In the genomic region with DNA sequence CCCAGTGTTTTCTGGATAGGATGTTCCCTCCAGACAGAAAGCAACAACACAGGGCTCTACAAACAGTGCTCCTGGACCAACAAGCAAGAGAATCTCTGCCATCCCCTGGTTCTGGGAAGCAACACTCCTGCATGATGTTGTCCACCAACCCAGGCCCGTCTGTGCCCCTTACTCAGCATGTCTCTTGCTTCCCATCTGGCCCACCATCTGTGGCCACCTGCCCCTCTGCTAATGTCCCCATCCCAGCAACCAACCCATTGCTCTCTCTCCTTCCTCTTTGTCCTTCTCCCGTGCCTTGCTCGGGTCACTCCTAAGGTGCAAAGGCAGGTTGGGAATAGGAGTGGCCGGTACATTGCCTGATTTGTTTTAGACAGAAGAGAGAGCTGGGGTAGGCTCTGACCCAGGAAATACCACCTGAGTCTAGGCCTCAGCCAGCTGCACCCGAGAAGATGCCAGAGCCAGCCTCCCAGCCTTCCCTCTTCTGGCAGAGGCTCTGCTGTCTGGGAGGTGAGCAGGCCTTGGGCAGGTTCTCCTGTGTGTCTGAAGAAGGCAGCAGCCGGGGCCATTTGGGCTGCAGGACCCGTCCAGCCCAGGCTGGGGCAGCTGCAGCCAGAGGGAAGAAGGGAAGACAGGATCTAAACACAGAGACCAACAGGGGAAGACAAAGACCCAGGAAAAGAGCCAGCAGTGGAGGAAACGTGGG, we compare ENCODE assay signal across 12 mouse cellular contexts. TPM values are rescaled to one million over a fixed set of nuclear protein-coding genes. Genes with fewer than 3 reads are reported as not detected.
A peak's percentile ranks its signal among the peaks of the same experiment; 100 is the strongest.
DNase-seq lines count a peak whose midpoint lies in the region; ATAC-seq lines count a peak whose summit lies in the region.
"Had no signal": no experiment of that assay in that cellular context is flagged by ENCODE, and none has a peak within 500 bp of the region (broad histone marks: within the 10 kb centered on the region; RNA-seq: fewer than 3 reads in every experiment).

No protein-coding gene starts in this region.

- DNase-seq in heart, adult 8-10 months (ENCODE audit: low spot score) = no peak
- DNase-seq in forebrain, embryonic 10.5 days (ENCODE audit: extremely low spot score, low spot score) = no peak
- DNase-seq in layer of hippocampus, adult 11-12 months (ENCODE audit: low spot score) = no peak
- no peak for DNase-seq in thymus, adult 18-20 months
- no peak for DNase-seq in layer of hippocampus, postnatal 25 days (ENCODE audit: extremely low spot score in 1 of 2, low spot score in 1 of 2)
- DNase-seq: thymus, postnatal 14 days had no signal

- no peak overlapping the region for H3K27ac ChIP-seq in heart, embryonic 12.5 days (ENCODE audit: poor library complexity, severe bottlenecking)
- peak overlapping the region; percentile 96 for H3K27ac ChIP-seq in forebrain, embryonic 10.5 days
- peak overlapping the region; percentile 98 for H3K27ac ChIP-seq in kidney, embryonic 15.5 days
- H3K27ac ChIP-seq in neural tube, embryonic 14.5 days (ENCODE audit: low read depth, low read length) = peak overlapping the region; percentile 82

- peaks cover 21% of the 10 kb centered on the region for H3K9me3 ChIP-seq in heart, embryonic 12.5 days (replicated peaks)
- peaks cover 28% of the 10 kb centered on the region for H3K9me3 ChIP-seq in forebrain, embryonic 10.5 days
- H3K9me3 ChIP-seq in kidney, embryonic 15.5 days (replicated peaks) = peaks cover 11% of the 10 kb centered on the region; the same call in 1 of the 2 replicates
- H3K9me3 ChIP-seq in neural tube, embryonic 14.5 days (ENCODE audit: control insufficient read depth, low read length) = no peaks in the 10 kb centered on the region

- 0 out of 2 replicates have a peak overlapping the region, but pooled peaks have one; percentile 5 for H3K9ac ChIP-seq in heart, embryonic 12.5 days
- peak overlapping the region; percentile 35 for H3K9ac ChIP-seq in kidney, embryonic 15.5 days
- H3K9ac ChIP-seq in neural tube, embryonic 14.5 days (replicated peaks; ENCODE audit: low read depth, low read length) = peak overlapping the region; percentile 68

- H3K27me3 ChIP-seq in heart, embryonic 12.5 days (replicated peaks) = peaks cover 36% of the 10 kb centered on the region
- peaks cover 4% of the 10 kb centered on the region; the same call in 1 of the 2 replicates for H3K27me3 ChIP-seq in forebrain, embryonic 10.5 days (ENCODE audit: poor library complexity, severe bottlenecking)
- 0 out of 2 replicates have a peak, but pooled peaks cover under 1% of the 10 kb centered on the region for H3K27me3 ChIP-seq in kidney, embryonic 15.5 days
- H3K27me3 ChIP-seq in neural tube, embryonic 14.5 days (ENCODE audit: control insufficient read depth, insufficient read depth, low read length) = no peaks in the 10 kb centered on the region

- no peak overlapping the region for H3K4me2 ChIP-seq in heart, embryonic 12.5 days
- H3K4me2 ChIP-seq in kidney, embryonic 15.5 days = peak overlapping the region; percentile 53
- peak overlapping the region; percentile 80 for H3K4me2 ChIP-seq in neural tube, embryonic 14.5 days (ENCODE audit: low read depth, low read length)

- no peak overlapping the region for H3K4me3 ChIP-seq in heart, embryonic 12.5 days
- peak overlapping the region; percentile 53 for H3K4me3 ChIP-seq in forebrain, embryonic 10.5 days
- peak overlapping the region; percentile 27; the same call in 1 of the 2 replicates for H3K4me3 ChIP-seq in kidney, embryonic 15.5 days (replicated peaks)
- H3K4me3 ChIP-seq in neural tube, embryonic 14.5 days (ENCODE audit: low read depth, low read length) = peak overlapping the region; percentile 35
- H3K4me3 ChIP-seq: myocyte had no signal

- no peak for ATAC-seq in heart, embryonic 12.5 days (ENCODE audit: insufficient number of reproducible peaks, low FRiP score)
- ATAC-seq in kidney, embryonic 15.5 days (replicated peaks; ENCODE audit: low FRiP score) = no peak
- ATAC-seq in neural tube, embryonic 14.5 days (ENCODE audit: low read depth) = peak; percentile 10; the same call in 1 of the 2 replicates

- H3K4me1 ChIP-seq in heart, embryonic 12.5 days (replicated peaks) = peaks cover under 1% of the 10 kb centered on the region; the same call in 1 of the 2 replicates
- peaks cover 74% of the 10 kb centered on the region for H3K4me1 ChIP-seq in forebrain, embryonic 10.5 days
- peaks cover 67% of the 10 kb centered on the region for H3K4me1 ChIP-seq in kidney, embryonic 15.5 days
- peaks cover 57% of the 10 kb centered on the region for H3K4me1 ChIP-seq in neural tube, embryonic 14.5 days (ENCODE audit: control insufficient read depth, insufficient read depth, low read length)

- H3K36me3 ChIP-seq in heart, embryonic 12.5 days = peaks cover 19% of the 10 kb centered on the region
- peaks cover 99% of the 10 kb centered on the region for H3K36me3 ChIP-seq in forebrain, embryonic 10.5 days (replicated peaks)
- H3K36me3 ChIP-seq in kidney, embryonic 15.5 days = peaks cover 38% of the 10 kb centered on the region
- H3K36me3 ChIP-seq in neural tube, embryonic 14.5 days (ENCODE audit: control insufficient read depth, insufficient read depth, low read length) = peaks cover 26% of the 10 kb centered on the region

- WGBS in heart, embryonic 12.5 days = 62% methylated on average over 8 of the region's 8 CpGs
- 47% methylated on average over 8 of the region's 8 CpGs for WGBS in forebrain, embryonic 10.5 days
- WGBS in kidney, embryonic 15.5 days = 55% methylated on average over 8 of the region's 8 CpGs
- 14% methylated on average over 8 of the region's 8 CpGs for WGBS in neural tube, embryonic 14.5 days

RNA-seq across cellular contexts. Expression of a gene that starts 5.5 kb away (rescaled TPM):
- 2.3 and 3.6 TPM in 2 replicates for polyA plus RNA-seq in heart, embryonic 12.5 days (2016; fragmentation: Nextera tagmentation; extraction: Ambion mirVana)
- 10 to 100 TPM in 2 of 4 experiments, 1 to 10 TPM in 2; 7.4 to 10.9 (median 9.0) TPM for total RNA-seq in heart, adult 8-10 months (2022)
- polyA plus RNA-seq in forebrain, embryonic 10.5 days (2016; fragmentation: Nextera tagmentation; extraction: Ambion mirVana) = 32.1 and 35.1 TPM in 2 replicates
- 19.3 and 21.6 TPM in 2 replicates for polyA plus RNA-seq in kidney, embryonic 15.5 days (2015; fragmentation: Nextera tagmentation; extraction: Ambion mirVana)
- polyA plus RNA-seq in neural tube, embryonic 14.5 days (2014; fragmentation: Nextera tagmentation; extraction: Ambion mirVana) = 50.4 and 56.7 TPM in 2 replicates
- total RNA-seq in layer of hippocampus, postnatal 25 days (2021) = 100 to 1,000 TPM; 172 to 199 TPM
- polyA plus RNA-seq: C2C12, myocyte had no signal

RNA-seq across cellular contexts. Expression of a gene that starts 26.2 kb away (rescaled TPM):
- 26.4 and 27.3 TPM in 2 replicates for polyA plus RNA-seq in heart, embryonic 12.5 days (2016; fragmentation: Nextera tagmentation; extraction: Ambion mirVana)
- total RNA-seq in heart, adult 8-10 months (2022) = under 1 TPM in 3 of 4 experiments, not detected in 1; 0.20 to 0.31 (median 0.22) TPM
- polyA plus RNA-seq in forebrain, embryonic 10.5 days (2016; fragmentation: Nextera tagmentation; extraction: Ambion mirVana) = 115 and 117 TPM in 2 replicates
- 47.2 and 48.8 TPM in 2 replicates for polyA plus RNA-seq in kidney, embryonic 15.5 days (2015; fragmentation: Nextera tagmentation; extraction: Ambion mirVana)
- polyA plus RNA-seq in neural tube, embryonic 14.5 days (2014; fragmentation: Nextera tagmentation; extraction: Ambion mirVana) = 3.2 and 3.5 TPM in 2 replicates
- total RNA-seq in layer of hippocampus, postnatal 25 days (2021) = 10 to 100 TPM; 15.5 to 17.3 TPM
- total RNA-seq: liver, adult 2 months had no signal

RNA-seq across cellular contexts. Expression of a gene that starts 35.2 kb away (rescaled TPM):
- 95.8 and 98.1 TPM in 2 replicates for polyA plus RNA-seq in heart, embryonic 12.5 days (2016; fragmentation: Nextera tagmentation; extraction: Ambion mirVana)
- total RNA-seq in heart, adult 8-10 months (2022) = 10 to 100 TPM; 76.6 to 83.9 (median 80.0) TPM
- polyA plus RNA-seq in forebrain, embryonic 10.5 days (2016; fragmentation: Nextera tagmentation; extraction: Ambion mirVana) = 160 and 167 TPM in 2 replicates
- polyA plus RNA-seq in kidney, embryonic 15.5 days (2015; fragmentation: Nextera tagmentation; extraction: Ambion mirVana) = 126 and 131 TPM in 2 replicates
- polyA plus RNA-seq in neural tube, embryonic 14.5 days (2014; fragmentation: Nextera tagmentation; extraction: Ambion mirVana) = 223 and 244 TPM in 2 replicates
- total RNA-seq in layer of hippocampus, postnatal 25 days (2021) = 100 to 1,000 TPM; 187 to 207 TPM

RNA-seq across cellular contexts. Expression of a gene that starts 45.1 kb away (rescaled TPM):
- 35.1 and 39.8 TPM in 2 replicates for polyA plus RNA-seq in heart, embryonic 12.5 days (2016; fragmentation: Nextera tagmentation; extraction: Ambion mirVana)
- total RNA-seq in heart, adult 8-10 months (2022) = 10 to 100 TPM; 42.7 to 64.1 (median 55.8) TPM
- polyA plus RNA-seq in forebrain, embryonic 10.5 days (2016; fragmentation: Nextera tagmentation; extraction: Ambion mirVana) = not detected in 2 replicates
- not detected in 2 replicates for polyA plus RNA-seq in kidney, embryonic 15.5 days (2015; fragmentation: Nextera tagmentation; extraction: Ambion mirVana)
- polyA plus RNA-seq in neural tube, embryonic 14.5 days (2014; fragmentation: Nextera tagmentation; extraction: Ambion mirVana) = 0.48 TPM in 1 of 2 replicates, not detected in the other
- 1 to 10 TPM in 1 of 2 experiments, under 1 TPM in 1; 0.49 to 1.1 TPM for total RNA-seq in layer of hippocampus, postnatal 25 days (2021)
- total RNA-seq: liver, adult 2 months had no signal
- polyA plus RNA-seq: C2C12; liver, adult 2 months; myocyte had no signal

Comparison
In these comparisons a context has a peak if more than half of its experiments do, and no peak if none do; other contexts are left out.
1. H3K9ac ChIP-seq: peak in every context shown above with its lines; median percentile 68 in neural tube, embryonic 14.5 days; 35 in kidney, embryonic 15.5 days; 5 in heart, embryonic 12.5 days.